Mouse (Mus musculus): ENCODE measurements at regions not wholly inside any gene's neighbourhood (a gene's known extent, or its start where the extent isn't known, plus 50 kb on each side); places are given as distances from the start of the nearest gene placed in this dataset.

DNA sequence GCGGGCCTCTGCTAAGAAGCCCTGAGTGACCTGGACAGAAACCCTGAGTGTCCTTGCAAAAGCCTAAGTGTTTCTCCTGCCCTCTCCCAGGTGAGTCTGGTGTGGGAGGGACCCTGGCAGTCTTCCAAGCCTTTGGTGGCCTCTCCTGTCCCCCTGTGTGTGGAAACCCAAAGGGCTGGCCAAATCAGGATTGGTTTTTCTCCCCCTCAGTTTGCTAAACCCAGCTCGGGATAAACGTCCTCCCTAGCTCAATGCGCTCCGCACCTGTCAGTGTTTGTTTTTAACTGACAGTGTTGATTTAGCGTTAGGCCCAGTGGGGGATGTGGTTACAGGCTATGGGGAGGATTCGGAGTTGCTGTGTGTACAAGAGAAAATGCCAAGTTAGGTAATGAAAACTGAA lies 140.9 kb upstream of the Dyrk2 start:
- ATAC-seq (replicated peaks; ENCODE audit: extremely low read depth, insufficient read depth, low FRiP score): peak; percentile 29; the same call in 1 of the 2 replicates
- Histone ChIP-seq H3K4me1 (ENCODE audit: control insufficient read depth, insufficient read depth, low read length) (peaks cover 10% of the 10 kb centered on the region), H3K27me3 (ENCODE audit: control insufficient read depth, insufficient read depth, low read length) (no peaks in the 10 kb centered on the region; the same call in 1 of the 2 replicates), H3K27ac (ENCODE audit: low read length) (no peak overlapping the region), H3K36me3 (ENCODE audit: control insufficient read depth, insufficient read depth) (no peaks in the 10 kb centered on the region), H3K4me2 (ENCODE audit: low read depth, low read length) (no peak overlapping the region), H3K9me3 (replicated peaks; ENCODE audit: control insufficient read depth, low read length) (no peaks in the 10 kb centered on the region), H3K4me3 (ENCODE audit: low read length) (no peak overlapping the region), H3K9ac (ENCODE audit: low read length) (no peak overlapping the region)
- 41% methylated on average over 7 of the region's 7 CpGs for WGBS

DNA sequence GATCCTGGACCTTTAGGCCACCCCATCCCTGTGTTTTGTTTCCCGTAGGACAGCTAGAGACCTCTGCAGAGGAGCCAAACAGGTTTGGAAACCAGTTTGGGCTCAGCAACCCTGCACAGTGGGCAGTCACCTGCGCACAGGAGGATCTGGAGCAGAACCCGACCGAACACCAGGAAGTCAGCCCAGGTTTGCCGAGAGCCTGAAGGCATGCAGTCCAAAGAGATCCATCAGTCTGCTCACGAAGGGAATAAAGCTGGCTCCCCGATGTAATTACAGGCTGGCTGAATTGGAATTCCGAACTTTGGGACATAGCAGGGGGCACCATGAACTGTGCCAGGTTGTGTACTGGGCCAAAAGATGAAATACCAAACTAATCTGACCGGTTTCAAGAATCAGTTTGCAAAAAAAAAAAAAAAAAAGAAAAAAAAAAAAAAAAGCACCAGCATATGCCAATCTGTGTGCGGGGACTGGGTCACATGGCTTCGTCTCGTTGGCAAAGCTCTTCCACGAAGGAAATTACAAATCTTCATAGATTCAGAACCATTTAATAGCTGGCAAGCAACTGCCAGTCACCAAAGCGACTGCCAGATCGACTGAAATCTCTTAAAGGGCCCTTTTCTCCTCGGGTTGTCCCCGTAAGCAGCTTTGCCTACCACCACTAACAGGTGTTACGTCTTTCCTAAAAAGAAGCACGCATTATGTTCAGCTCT lies 137.0 kb upstream of the Dyrk2 start:
- no peaks in the 10 kb centered on the region for H3K4me1 ChIP-seq (ENCODE audit: control insufficient read depth, insufficient read depth, low read length)
- no peaks in the 10 kb centered on the region; the same call in 1 of the 2 replicates for H3K27me3 ChIP-seq (ENCODE audit: control insufficient read depth, insufficient read depth, low read length)
- H3K9ac ChIP-seq (ENCODE audit: low read length): no peak overlapping the region
- WGBS: 87% methylated on average over 19 of the region's 19 CpGs
- no peak overlapping the region for H3K4me3 ChIP-seq (ENCODE audit: low read length)
- H3K36me3 ChIP-seq (ENCODE audit: control insufficient read depth, insufficient read depth): no peaks in the 10 kb centered on the region
- H3K9me3 ChIP-seq (replicated peaks; ENCODE audit: control insufficient read depth, low read length): no peaks in the 10 kb centered on the region
- no peak overlapping the region for H3K27ac ChIP-seq (ENCODE audit: low read length)
- no peak for ATAC-seq (replicated peaks; ENCODE audit: extremely low read depth, insufficient read depth, low FRiP score)
- H3K4me2 ChIP-seq (ENCODE audit: low read depth, low read length): no peak overlapping the region

DNA sequence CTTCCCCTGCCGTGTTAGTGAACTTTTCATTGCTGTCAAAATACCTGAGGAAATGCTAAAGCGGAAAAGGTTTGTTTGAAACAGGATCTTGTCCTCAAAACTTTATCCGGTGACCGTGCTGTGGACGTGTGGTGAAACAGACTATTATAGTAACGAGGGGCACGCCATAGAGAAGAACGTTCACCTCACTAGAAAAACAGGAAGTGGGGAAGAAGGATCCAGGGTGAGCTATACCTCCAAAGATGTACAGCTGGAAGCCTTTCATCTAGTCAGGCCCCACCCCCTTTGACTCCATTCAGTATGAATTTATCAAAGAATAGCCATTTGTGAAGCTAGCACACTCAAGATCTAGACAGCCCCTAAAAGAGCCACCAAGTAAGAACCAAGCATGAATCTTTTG lies 135.5 kb upstream of the Dyrk2 start:
- Histone ChIP-seq H3K36me3 (ENCODE audit: control insufficient read depth, insufficient read depth) (no peaks in the 10 kb centered on the region), H3K27me3 (ENCODE audit: control insufficient read depth, insufficient read depth, low read length) (no peaks in the 10 kb centered on the region; the same call in 1 of the 2 replicates), H3K4me1 (ENCODE audit: control insufficient read depth, insufficient read depth, low read length) (no peaks in the 10 kb centered on the region), H3K4me2 (ENCODE audit: low read depth, low read length) (no peak overlapping the region), H3K4me3 (ENCODE audit: low read length) (no peak overlapping the region), H3K27ac (ENCODE audit: low read length) (no peak overlapping the region), H3K9ac (ENCODE audit: low read length) (no peak overlapping the region), H3K9me3 (replicated peaks; ENCODE audit: control insufficient read depth, low read length) (no peaks in the 10 kb centered on the region)
- ATAC-seq (replicated peaks; ENCODE audit: extremely low read depth, insufficient read depth, low FRiP score): no peak
- 78% methylated on average over 8 of the region's 8 CpGs for WGBS

DNA sequence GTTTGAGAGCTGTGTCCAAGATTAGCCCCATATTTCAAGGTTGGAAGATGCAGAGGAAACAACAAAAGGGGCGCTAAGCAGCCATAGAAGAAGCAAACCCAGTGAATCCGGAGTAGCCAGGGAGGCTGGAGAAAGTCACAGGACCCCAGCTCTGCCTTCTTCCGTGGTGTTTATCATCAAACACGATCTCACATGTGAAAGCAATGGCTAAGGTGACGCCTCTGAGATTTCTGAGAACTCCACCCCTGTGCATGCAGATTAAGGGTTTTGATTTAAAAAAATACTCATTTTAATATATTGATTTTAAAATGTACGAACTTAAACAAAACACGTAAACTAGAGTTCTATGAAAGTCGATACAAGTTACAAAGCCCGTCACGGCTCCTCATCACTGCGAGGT lies 134.4 kb upstream of the Dyrk2 start:
- H3K4me3 ChIP-seq (ENCODE audit: low read length): no peak overlapping the region
- no peaks in the 10 kb centered on the region for H3K36me3 ChIP-seq (ENCODE audit: control insufficient read depth, insufficient read depth)
- H3K9me3 ChIP-seq (replicated peaks; ENCODE audit: control insufficient read depth, low read length): no peaks in the 10 kb centered on the region
- ATAC-seq (replicated peaks; ENCODE audit: extremely low read depth, insufficient read depth, low FRiP score): no peak
- no peak overlapping the region for H3K27ac ChIP-seq (ENCODE audit: low read length)
- H3K27me3 ChIP-seq (ENCODE audit: control insufficient read depth, insufficient read depth, low read length): no peaks in the 10 kb centered on the region
- H3K4me2 ChIP-seq (ENCODE audit: low read depth, low read length): no peak overlapping the region
- 83% methylated on average over 11 of the region's 11 CpGs for WGBS
- no peaks in the 10 kb centered on the region for H3K4me1 ChIP-seq (ENCODE audit: control insufficient read depth, insufficient read depth, low read length)
- no peak overlapping the region for H3K9ac ChIP-seq (ENCODE audit: low read length)

DNA sequence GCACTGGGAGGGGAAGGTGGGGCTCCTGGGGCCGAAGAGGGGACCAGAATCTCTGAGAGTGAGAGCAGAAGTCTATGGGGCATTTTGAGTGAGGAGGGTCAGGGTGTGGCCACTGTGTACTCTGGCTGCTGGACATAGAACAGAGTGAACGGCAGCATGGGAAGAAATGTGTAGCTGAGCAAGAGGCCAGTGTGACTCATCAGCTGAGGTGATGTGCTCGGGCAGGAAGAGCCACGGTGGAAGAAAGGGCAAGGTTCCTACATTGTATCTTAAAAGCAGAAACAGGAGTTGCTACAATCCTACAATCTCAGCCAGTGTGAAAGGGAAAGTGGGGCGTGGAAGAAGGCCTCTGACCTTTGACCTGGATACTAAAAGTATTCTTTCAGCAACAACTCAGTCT lies 133.8 kb upstream of the Dyrk2 start:
- no peaks in the 10 kb centered on the region for H3K27me3 ChIP-seq (ENCODE audit: control insufficient read depth, insufficient read depth, low read length)
- no peak overlapping the region for H3K4me3 ChIP-seq (ENCODE audit: low read length)
- H3K4me1 ChIP-seq (ENCODE audit: control insufficient read depth, insufficient read depth, low read length): no peaks in the 10 kb centered on the region; the same call in 1 of the 2 replicates
- no peak overlapping the region for H3K4me2 ChIP-seq (ENCODE audit: low read depth, low read length)
- 54% methylated on average over 5 of the region's 5 CpGs for WGBS
- H3K9me3 ChIP-seq (replicated peaks; ENCODE audit: control insufficient read depth, low read length): no peaks in the 10 kb centered on the region
- H3K9ac ChIP-seq (ENCODE audit: low read length): no peak overlapping the region
- no peaks in the 10 kb centered on the region for H3K36me3 ChIP-seq (ENCODE audit: control insufficient read depth, insufficient read depth)
- H3K27ac ChIP-seq (ENCODE audit: low read length): no peak overlapping the region
- ATAC-seq (replicated peaks; ENCODE audit: extremely low read depth, insufficient read depth, low FRiP score): no peak

DNA sequence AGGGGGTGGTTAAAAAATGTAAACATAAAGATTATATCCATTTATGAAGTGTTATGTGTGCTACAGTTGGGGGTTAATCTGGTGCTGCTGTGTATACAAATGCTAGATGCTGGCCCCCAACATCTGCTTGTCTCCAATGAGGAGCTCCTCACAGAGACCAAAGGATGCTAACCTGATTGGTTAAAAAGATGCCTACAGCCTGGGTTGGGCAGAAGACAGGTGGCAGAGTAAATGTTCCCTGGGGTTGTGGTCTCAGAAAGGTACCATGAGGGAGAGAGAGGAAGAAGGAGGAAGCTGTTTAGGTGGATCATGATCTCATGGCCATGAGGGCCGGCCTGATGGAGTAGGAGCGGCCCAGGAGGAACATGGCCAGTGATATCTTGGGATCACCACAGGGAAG lies 133.0 kb upstream of the Dyrk2 start:
- Histone ChIP-seq H3K4me3 (ENCODE audit: low read length) (no peak overlapping the region), H3K9ac (ENCODE audit: low read length) (no peak overlapping the region), H3K27ac (ENCODE audit: low read length) (no peak overlapping the region), H3K4me1 (ENCODE audit: control insufficient read depth, insufficient read depth, low read length) (no peaks in the 10 kb centered on the region; the same call in 1 of the 2 replicates), H3K27me3 (ENCODE audit: control insufficient read depth, insufficient read depth, low read length) (no peaks in the 10 kb centered on the region), H3K4me2 (ENCODE audit: low read depth, low read length) (no peak overlapping the region), H3K9me3 (replicated peaks; ENCODE audit: control insufficient read depth, low read length) (no peaks in the 10 kb centered on the region), H3K36me3 (ENCODE audit: control insufficient read depth, insufficient read depth) (no peaks in the 10 kb centered on the region)
- 87% methylated on average over 2 of the region's 2 CpGs for WGBS
- no peak for ATAC-seq (replicated peaks; ENCODE audit: extremely low read depth, insufficient read depth, low FRiP score)

DNA sequence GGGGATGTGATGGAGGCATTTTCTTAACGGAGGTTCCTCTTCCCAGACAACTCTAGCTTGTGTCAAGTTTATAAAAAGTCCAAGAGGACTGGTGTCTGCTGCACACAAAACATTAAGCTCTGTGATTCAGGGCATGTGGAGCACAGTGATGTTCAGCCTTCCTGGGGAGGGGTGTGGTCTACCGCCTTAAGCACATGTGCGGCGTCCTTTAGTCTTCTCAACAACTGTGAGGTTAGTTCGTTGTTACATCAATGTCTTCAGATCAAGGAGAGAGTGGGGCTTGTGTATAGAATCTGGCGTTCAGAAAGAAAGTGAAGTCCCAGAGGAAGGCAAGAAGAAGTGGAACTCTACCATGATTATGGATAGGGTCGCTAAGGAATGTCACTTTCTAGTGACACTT lies 131.9 kb upstream of the Dyrk2 start:
- no peaks in the 10 kb centered on the region for H3K9me3 ChIP-seq (replicated peaks; ENCODE audit: control insufficient read depth, low read length)
- no peak for ATAC-seq (replicated peaks; ENCODE audit: extremely low read depth, insufficient read depth, low FRiP score)
- H3K9ac ChIP-seq (ENCODE audit: low read length): no peak overlapping the region
- H3K36me3 ChIP-seq (ENCODE audit: control insufficient read depth, insufficient read depth): no peaks in the 10 kb centered on the region
- H3K4me2 ChIP-seq (ENCODE audit: low read depth, low read length): no peak overlapping the region
- H3K4me1 ChIP-seq (ENCODE audit: control insufficient read depth, insufficient read depth, low read length): no peaks in the 10 kb centered on the region; the same call in 1 of the 2 replicates
- H3K27ac ChIP-seq (ENCODE audit: low read length): no peak overlapping the region
- H3K27me3 ChIP-seq (ENCODE audit: control insufficient read depth, insufficient read depth, low read length): no peaks in the 10 kb centered on the region
- no peak overlapping the region for H3K4me3 ChIP-seq (ENCODE audit: low read length)
- 84% methylated on average over 7 of the region's 7 CpGs for WGBS

DNA sequence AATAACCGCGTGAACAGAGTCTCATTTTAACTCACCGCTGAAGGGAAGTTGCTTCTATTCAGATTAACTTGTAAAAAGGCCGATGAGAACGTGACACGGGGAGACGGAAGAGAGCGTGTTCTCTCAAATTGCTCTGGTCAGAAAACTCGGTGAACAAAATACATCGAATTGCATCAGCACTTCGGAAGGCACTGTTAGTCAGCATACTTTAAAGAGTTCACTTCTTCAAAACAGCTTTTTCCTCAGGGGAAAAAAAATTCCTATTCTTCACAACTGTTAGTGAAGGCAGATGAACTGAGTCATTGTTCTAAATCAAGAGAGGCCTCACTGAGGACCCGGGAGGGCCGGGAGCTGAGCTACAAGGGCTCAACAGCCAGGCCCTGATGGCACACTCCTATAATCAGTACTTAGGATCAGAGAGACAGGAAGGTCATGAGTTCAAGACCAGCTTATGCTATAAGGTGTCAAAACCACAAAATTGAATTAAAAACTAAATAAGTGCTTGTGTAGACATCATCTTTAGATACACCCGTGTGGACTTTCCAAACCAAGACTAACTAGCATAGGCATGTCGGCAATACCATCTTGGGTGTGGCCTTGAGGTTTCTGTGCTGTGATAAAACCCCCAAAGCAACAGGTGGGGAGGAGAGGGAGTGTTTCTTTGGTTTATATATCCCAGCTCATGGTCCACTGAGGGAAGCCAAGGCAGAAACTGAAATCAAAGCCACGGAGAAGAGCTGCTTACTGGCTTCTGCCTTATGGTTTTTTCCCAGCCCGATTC lies 131.2 kb upstream of the Dyrk2 start:
- no peaks in the 10 kb centered on the region for H3K27me3 ChIP-seq (ENCODE audit: control insufficient read depth, insufficient read depth, low read length)
- no peak overlapping the region for H3K4me3 ChIP-seq (ENCODE audit: low read length)
- H3K4me2 ChIP-seq (ENCODE audit: low read depth, low read length): no peak overlapping the region
- no peak for ATAC-seq (replicated peaks; ENCODE audit: extremely low read depth, insufficient read depth, low FRiP score)
- no peak overlapping the region for H3K9ac ChIP-seq (ENCODE audit: low read length)
- H3K36me3 ChIP-seq (ENCODE audit: control insufficient read depth, insufficient read depth): no peaks in the 10 kb centered on the region
- H3K9me3 ChIP-seq (replicated peaks; ENCODE audit: control insufficient read depth, low read length): no peaks in the 10 kb centered on the region
- 76% methylated on average over 17 of the region's 17 CpGs for WGBS
- H3K27ac ChIP-seq (ENCODE audit: low read length): no peak overlapping the region
- no peaks in the 10 kb centered on the region; the same call in 1 of the 2 replicates for H3K4me1 ChIP-seq (ENCODE audit: control insufficient read depth, insufficient read depth, low read length)

DNA sequence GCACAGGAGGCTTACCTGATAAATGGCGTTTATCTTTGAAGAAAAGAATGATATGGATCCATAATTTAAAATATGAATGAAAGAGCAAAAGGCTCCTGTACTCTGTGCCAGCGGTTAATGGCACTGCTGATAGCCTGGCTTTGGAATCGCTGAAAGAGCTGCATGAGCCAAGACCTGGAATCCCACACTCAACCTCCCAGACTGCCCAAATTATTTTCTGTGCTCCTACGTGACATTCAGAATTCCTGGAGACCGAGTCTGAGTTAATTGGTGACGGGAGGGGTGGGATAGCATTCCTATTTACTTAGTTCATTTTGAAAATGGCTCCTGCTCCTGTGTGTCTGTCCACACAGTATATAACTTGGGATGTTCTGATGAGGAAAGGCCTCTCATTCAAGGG lies 129.0 kb upstream of the Dyrk2 start:
- Histone ChIP-seq H3K9ac (ENCODE audit: low read length) (no peak overlapping the region), H3K4me3 (ENCODE audit: low read length) (no peak overlapping the region), H3K4me2 (ENCODE audit: low read depth, low read length) (no peak overlapping the region), H3K9me3 (replicated peaks; ENCODE audit: control insufficient read depth, low read length) (no peaks in the 10 kb centered on the region), H3K4me1 (ENCODE audit: control insufficient read depth, insufficient read depth, low read length) (no peaks in the 10 kb centered on the region; the same call in 1 of the 2 replicates), H3K27ac (ENCODE audit: low read length) (no peak overlapping the region), H3K36me3 (ENCODE audit: control insufficient read depth, insufficient read depth) (no peaks in the 10 kb centered on the region), H3K27me3 (ENCODE audit: control insufficient read depth, insufficient read depth, low read length) (no peaks in the 10 kb centered on the region)
- 63% methylated on average over 6 of the region's 6 CpGs for WGBS
- no peak for ATAC-seq (replicated peaks; ENCODE audit: extremely low read depth, insufficient read depth, low FRiP score)

Measured in heart, embryonic 16.5 days (tissue).